Mouse (Mus musculus) CH12.LX (cell line): ENCODE data around the gene Bdp1. TPM values are rescaled to one million over a fixed set of nuclear protein-coding genes. Genes with fewer than 3 reads are reported as not detected.

Experiments used
- DNase-seq: peaks from one replicate; pipeline ENCODE4 v3.0.0-alpha.2; 2013; ENCODE audit errors: extremely low read depth
- H3K27ac ChIP-seq: 2 replicates; pipeline ENCODE4 v1.5.1; 2012; ENCODE audit warnings: low read depth, mild to moderate bottlenecking, control low read depth, moderate library complexity; ENCODE audit not compliant: insufficient read depth
- H3K27me3 ChIP-seq: replicated peaks from 2 replicates; pipeline ENCODE3; 2012; ENCODE audit warnings: inconsistent platforms
- H3K36me3 ChIP-seq, 2 experiments: replicated peaks in 1 of 2; 2 replicates each; pipeline versions ENCODE3 to v1.6.1; 2012; ENCODE audit warnings: inconsistent platforms in 1 of 2, low read length in 1 of 2, mild to moderate bottlenecking in 1 of 2, mixed read lengths in 1 of 2, moderate library complexity in 1 of 2; ENCODE audit not compliant: control insufficient read depth in 1 of 2, insufficient read depth in 1 of 2
- H3K4me1 ChIP-seq, 2 experiments: 2 replicates each; pipeline ENCODE4 v1.6.1; 2012; ENCODE audit warnings: inconsistent platforms in 1 of 2, moderate library complexity in 1 of 2; ENCODE audit not compliant: insufficient read depth in 2 of 2, control insufficient read depth in 1 of 2
- H3K4me2 ChIP-seq: 2 replicates; pipeline ENCODE4 v1.6.1; 2012; ENCODE audit warnings: low read depth, mild to moderate bottlenecking, control low read depth; ENCODE audit not compliant: poor library complexity, insufficient read depth, severe bottlenecking
- H3K4me3 ChIP-seq, 3 experiments: fragments of 150-350 bp in 1 of 3; sonication (generic) in 1 of 3; replicated peaks in 1 of 3; 2 replicates each; pipeline versions ENCODE3 to v1.5.1; 2011 to 2012; ENCODE audit warnings: low read depth in 2 of 3, low read length in 2 of 3, mild to moderate bottlenecking in 2 of 3, moderate library complexity in 2 of 3, control low read depth in 1 of 3, improper control_type of control experiment in 1 of 3, inconsistent platforms in 1 of 3, mixed read lengths in 1 of 3; ENCODE audit not compliant: poor library complexity in 1 of 3
- H3K79me2 ChIP-seq: replicated peaks from 2 replicates; pipeline ENCODE4 v1.6.1; 2012; ENCODE audit warnings: mild to moderate bottlenecking, moderate library complexity; ENCODE audit not compliant: control insufficient read depth, poor library complexity, insufficient read depth, severe bottlenecking; ENCODE audit errors: extremely low read depth
- H3K9ac ChIP-seq: 2 replicates; pipeline ENCODE4 v1.6.1; 2012; ENCODE audit warnings: low read depth, mild to moderate bottlenecking, control low read depth, moderate library complexity; ENCODE audit not compliant: insufficient read depth
- H3K9me3 ChIP-seq: replicated peaks from 2 replicates; pipeline ENCODE3; 2012; ENCODE audit warnings: low read length, inconsistent platforms, mixed read lengths
- BHLHE40 ChIP-seq: IDR thresholded peaks from 2 replicates; pipeline ENCODE4 v1.6.1; 2011; ENCODE audit warnings: mild to moderate bottlenecking, low read depth, low read length, improper control_type of control experiment
- E2F4 ChIP-seq: IDR thresholded peaks from 2 replicates; pipeline ENCODE4 v1.6.1; 2011; ENCODE audit warnings: low read depth, low read length, improper control_type of control experiment; ENCODE audit not compliant: insufficient replicate concordance
- ELF1 ChIP-seq: IDR thresholded peaks from 2 replicates; pipeline ENCODE4 v1.6.1; 2014; ENCODE audit warnings: low read depth, mild to moderate bottlenecking, inconsistent platforms, low read length, improper control_type of control experiment
- EP300 ChIP-seq: IDR thresholded peaks from 2 replicates; pipeline ENCODE4 v1.6.1; 2011; ENCODE audit warnings: low read length, improper control_type of control experiment
- IRF4 ChIP-seq: IDR thresholded peaks from 2 replicates; pipeline ENCODE4 v1.6.1; 2014; ENCODE audit warnings: low read depth, mild to moderate bottlenecking, inconsistent platforms, low read length, improper control_type of control experiment
- JUN ChIP-seq: IDR thresholded peaks from 2 replicates; pipeline ENCODE4 v1.6.1; 2011; ENCODE audit warnings: low read depth, mild to moderate bottlenecking, low read length, improper control_type of control experiment, moderate library complexity; ENCODE audit not compliant: insufficient read depth
- KAT2A ChIP-seq: IDR thresholded peaks from 2 replicates; pipeline ENCODE4 v1.6.1; 2012; ENCODE audit warnings: low read length, improper control_type of control experiment, inconsistent platforms; ENCODE audit not compliant: insufficient replicate concordance
- MAFK ChIP-seq: IDR thresholded peaks from 2 replicates; pipeline ENCODE4 v1.6.1; 2011; ENCODE audit warnings: low read length, improper control_type of control experiment; ENCODE audit not compliant: insufficient replicate concordance
- NRF1 ChIP-seq: IDR thresholded peaks from 2 replicates; pipeline ENCODE4 v1.6.1; 2014; ENCODE audit warnings: low read depth, mild to moderate bottlenecking, inconsistent platforms, low read length, improper control_type of control experiment, moderate library complexity
- PAX5 ChIP-seq: IDR thresholded peaks from 2 replicates; pipeline ENCODE4 v1.6.1; 2012; ENCODE audit warnings: low read length, inconsistent platforms, mixed read lengths
- POLR2A ChIP-seq: IDR thresholded peaks from 2 replicates; pipeline ENCODE4 v1.6.1; 2011; ENCODE audit warnings: low read depth, mild to moderate bottlenecking, improper control_type of control experiment, low read length
- POLR2AphosphoS2 ChIP-seq: IDR thresholded peaks from 2 replicates; pipeline ENCODE4 v1.6.1; 2011; ENCODE audit warnings: low read depth, low read length, improper control_type of control experiment
- RAD21 ChIP-seq: IDR thresholded peaks from 2 replicates; pipeline ENCODE4 v1.6.1; 2011; ENCODE audit warnings: low read depth, mild to moderate bottlenecking, low read length, improper control_type of control experiment, moderate library complexity
- SIN3A ChIP-seq: IDR thresholded peaks from 2 replicates; pipeline ENCODE4 v1.6.1; 2012; ENCODE audit warnings: low read length, improper control_type of control experiment, inconsistent platforms
- TBP ChIP-seq: conservative IDR thresholded peaks from 2 replicates; pipeline ENCODE4 v1.6.1; 2011; ENCODE audit warnings: low read depth, low read length, improper control_type of control experiment
- UBTF ChIP-seq: IDR thresholded peaks from 2 replicates; pipeline ENCODE4 v1.6.1; 2012; ENCODE audit warnings: low read depth, mild to moderate bottlenecking, inconsistent platforms, low read length, improper control_type of control experiment, moderate library complexity
- USF2 ChIP-seq: conservative IDR thresholded peaks from 2 replicates; pipeline ENCODE4 v1.6.1; 2011; ENCODE audit warnings: low read depth, low read length, improper control_type of control experiment
- ZKSCAN1 ChIP-seq: IDR thresholded peaks from 2 replicates; pipeline ENCODE4 v1.6.1; 2012; ENCODE audit warnings: low read depth, inconsistent platforms, low read length, improper control_type of control experiment, borderline replicate concordance
- ZMIZ1 ChIP-seq: IDR thresholded peaks from 2 replicates; pipeline ENCODE4 v1.6.1; 2012; ENCODE audit warnings: low read depth, mild to moderate bottlenecking, inconsistent platforms, low read length, improper control_type of control experiment
- ZNF384 ChIP-seq: IDR thresholded peaks from 2 replicates; pipeline ENCODE4 v1.6.1; 2012; ENCODE audit warnings: low read depth, low read length, improper control_type of control experiment, inconsistent platforms
- dilution Hi-C: fragments of 300-500 bp; cut with MboI; formaldehyde crosslinking; loops from 2 replicates; pipeline ENCODE4 v1.14.3; 2020; ENCODE audit warnings: low sequenced_read_pairs; ENCODE audit not compliant: extremely low pct_unique_long_range_greater_than_20kb, extremely low pct_ligation_motif_present
- in situ Hi-C: fragments of 300-500 bp; cut with MboI; formaldehyde crosslinking; loops from 3 replicates; pipeline ENCODE4 v1.14.3; 2019; ENCODE audit warnings: low sequenced_read_pairs, low pct_ligation_motif_present, low pct_unique_long_range_greater_than_20kb, mixed read lengths
- polyA plus RNA-seq: library from polyadenylated mRNA; unstranded; fragments of >175 nt; gene quantifications from 2 replicates; pipeline ENCODE4 v1.2.1, GENCODE M21; 2012; ENCODE audit warnings: low read depth; ENCODE audit not compliant: insufficient read length
- total RNA-seq, 2 experiments: library from RNA; depleted of rRNA; stranded (reverse); fragments of 300-350 nt in 1 of 2; fragments of >200 nt in 1 of 2; gene quantifications; 2 replicates each; pipeline ENCODE4 v1.2.3; 2012 to 2014

The Bdp1 gene
- total and polyA plus RNA-seq, 3 experiments, result 20.0 to 24.2 (median 22.0) TPM

GRCm38 (mm10) chr13:100152659-100153058 is 48.8 kb upstream of the Bdp1 start:
- Histone ChIP-seq H3K9me3 (no peaks in the 10 kb centered on the region), H3K27ac (no peak overlapping the region; the same call in 1 of the 2 replicates), H3K9ac (peak overlapping the region; percentile 51; the same call in 1 of the 2 replicates), H3K36me3 (peaks cover 16 to 67% of the 10 kb centered on the region in 2 experiments), H3K4me3 (no peak overlapping the region), H3K27me3 (no peaks in the 10 kb centered on the region), H3K79me2 (no peaks in the 10 kb centered on the region), H3K4me2 (no peak overlapping the region), H3K4me1 (peaks cover 6 to 14% of the 10 kb centered on the region in 2 experiments; a peak in 2 of 4 replicates)
- dilution Hi-C loops (no loop called here), in situ Hi-C loops (no loop called here)
- DNase-seq, result peak; percentile 57
- TF ChIP-seq IRF4, result peak; percentile 86
- TF ChIP-seq ELF1, result peak; percentile 33; the same call in 1 of the 2 replicates
- no peak for TF ChIP-seq ZKSCAN1
- no peak for TF ChIP-seq JUN
- TF ChIP-seq EP300, result peak; percentile 73
- no peak for TF ChIP-seq POLR2AphosphoS2

GRCm38 (mm10) chr13:100141646-100142314 is 37.9 kb upstream of the Bdp1 start:
- DNase-seq, result no peak
- peaks cover 31 to 71% of the 10 kb centered on the region in 2 experiments for H3K36me3 ChIP-seq
- no peaks in the 10 kb centered on the region for H3K9me3 ChIP-seq
- no peaks in the 10 kb centered on the region for H3K27me3 ChIP-seq
- no peak overlapping the region for H3K4me2 ChIP-seq
- TF ChIP-seq ELF1, result no peak
- no peak for TF ChIP-seq KAT2A
- no peak for TF ChIP-seq POLR2A
- no peak for TF ChIP-seq PAX5
- TF ChIP-seq BHLHE40, result no peak
- TF ChIP-seq E2F4, result no peak
- TF ChIP-seq NRF1, result no peak
- TF ChIP-seq USF2, result no peak
- no peak for TF ChIP-seq ZMIZ1
- TF ChIP-seq MAFK, result no peak
- TF ChIP-seq ZNF384, result no peak
- TF ChIP-seq TBP, result no peak
- TF ChIP-seq SIN3A, result no peak
- no peak for TF ChIP-seq UBTF
- no peak for TF ChIP-seq RAD21
- no peak for TF ChIP-seq POLR2AphosphoS2
- H3K27ac ChIP-seq, result no peak overlapping the region
- in situ Hi-C loops, result no loop called here
- no peak overlapping the region for H3K4me3 ChIP-seq
- H3K4me1 ChIP-seq, result no peaks in the 10 kb centered on the region
- dilution Hi-C loops, result no loop called here
- H3K79me2 ChIP-seq, result no peaks in the 10 kb centered on the region
- no peak overlapping the region for H3K9ac ChIP-seq
